Mouse (Mus musculus) layer of hippocampus, postnatal 14 days (tissue): Measurements from ENCODE around the gene Uba7. TPM values are rescaled to one million over a fixed set of nuclear protein-coding genes. Genes with fewer than 3 reads are reported as not detected.

Experiments used
- DNase-seq, 2 experiments: peaks; one replicate each; pipeline ENCODE4 v3.0.0; 2021 to 2022; ENCODE audit warnings: low spot score in 2 of 2, mixed read lengths in 1 of 2
- long read RNA-seq, 2 experiments: library from polyadenylated mRNA; stranded (forward); transcript quantifications; one replicate each; pipeline ENCODE4 v2.0.0; 2021
- total RNA-seq, 2 experiments: library from RNA; stranded (reverse); gene quantifications; 2 replicates each; pipeline ENCODE4 v1.2.3; 2021

Uba7 gene
- 1 to 10 TPM; 2.7 to 3.2 TPM for total RNA-seq
- long read RNA-seq, experiment 1 = 0 reads
- long read RNA-seq, experiment 2 = 0 reads

DNA sequence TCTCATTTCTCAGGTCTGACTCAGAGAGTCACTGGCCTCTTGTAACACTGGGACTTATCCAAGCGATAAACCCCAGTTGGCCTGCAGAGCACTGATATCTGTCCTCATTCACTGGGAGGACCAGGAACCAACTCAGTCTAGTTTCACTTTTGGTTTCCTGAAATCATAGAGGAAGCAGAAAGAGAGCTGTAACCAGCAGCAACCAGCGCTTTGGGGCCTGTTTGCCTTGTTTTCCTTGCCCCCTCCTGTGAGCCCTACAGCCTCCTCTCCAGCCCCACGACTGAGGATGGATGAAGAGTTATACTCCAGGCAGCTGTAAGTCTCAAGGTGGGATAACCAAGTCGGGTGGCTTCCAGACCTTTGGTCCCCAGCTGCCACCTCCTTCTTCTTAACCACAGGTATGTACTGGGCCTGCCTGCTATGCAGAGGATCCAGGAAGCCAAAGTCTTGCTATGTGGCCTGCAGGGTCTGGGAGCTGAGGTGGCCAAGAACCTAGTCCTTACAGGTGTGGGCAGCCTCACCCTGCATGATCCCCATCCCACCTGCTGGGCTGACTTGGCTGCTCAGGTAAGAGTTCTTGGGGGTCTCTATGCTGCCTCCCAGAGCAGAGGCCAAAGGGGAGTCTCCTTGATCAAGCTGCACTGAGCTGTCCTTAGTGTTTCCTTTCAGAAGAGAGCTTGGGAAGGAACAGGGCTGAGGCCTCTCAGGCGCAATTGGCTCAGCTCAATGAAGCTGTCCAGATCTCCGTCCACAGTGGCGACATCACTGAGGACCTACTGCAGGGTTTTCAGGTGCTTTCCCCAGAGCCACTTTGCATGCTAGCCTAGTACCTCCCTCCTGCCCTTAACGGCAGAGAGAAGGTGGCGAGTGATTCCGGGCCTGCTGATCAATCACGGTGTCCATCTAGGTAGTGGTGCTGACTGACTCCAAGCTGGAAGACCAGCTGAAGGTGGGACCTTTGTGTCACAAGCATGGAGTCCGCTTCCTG, at the start of gene Uba7:
TSS of gene Uba7 (plus strand) at position 107 of the 988 bp plus-strand sequence.
- no peak for DNase-seq

DNA sequence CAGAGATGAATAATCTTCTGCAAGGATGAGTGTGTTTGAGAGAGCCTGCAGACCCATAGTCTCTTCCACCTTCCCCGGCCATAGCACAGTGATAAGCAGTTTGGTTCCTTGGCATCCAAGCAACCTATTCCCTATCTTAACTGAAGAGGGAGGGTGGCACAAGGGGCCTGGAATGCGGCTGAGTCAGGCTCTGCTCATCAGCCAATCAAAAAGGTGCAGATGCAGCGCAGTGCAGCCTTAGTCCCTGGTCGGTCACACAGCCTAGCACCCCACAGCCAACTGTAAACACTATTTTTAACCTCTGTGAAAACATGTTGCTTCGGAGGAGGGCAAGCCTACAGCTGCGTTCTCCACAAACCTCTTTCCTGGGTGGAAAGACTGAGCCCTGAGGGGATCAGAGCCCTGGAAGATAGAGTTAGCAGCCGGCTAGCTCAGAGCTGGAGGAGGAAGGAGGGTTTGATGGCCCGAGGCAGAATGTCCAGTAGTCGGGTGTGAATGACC, 48.3 kb upstream of the Uba7 start:
- DNase-seq = no peak

DNA sequence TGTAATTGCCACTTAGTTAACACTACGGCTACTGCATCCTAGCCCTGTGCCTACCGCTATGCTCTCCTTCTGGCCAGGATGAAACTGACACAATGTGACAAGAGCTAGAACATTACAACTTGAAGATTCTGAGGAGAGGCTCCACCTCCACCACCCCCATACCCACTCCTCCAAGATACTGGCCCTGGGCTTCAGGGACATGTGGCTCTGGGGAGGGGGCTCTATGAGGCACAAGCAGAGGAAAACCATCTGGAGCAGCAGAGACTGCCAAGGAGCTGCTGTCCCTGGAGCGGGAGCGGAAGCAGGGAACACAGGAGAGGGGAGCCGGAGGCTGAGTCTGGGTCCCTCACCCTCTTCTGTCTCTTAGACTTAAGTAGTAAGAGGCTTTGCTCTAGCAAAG, 47.6 kb upstream of the Uba7 start:
- peak in 1 of 2 experiments; percentile 69 for DNase-seq

DNA sequence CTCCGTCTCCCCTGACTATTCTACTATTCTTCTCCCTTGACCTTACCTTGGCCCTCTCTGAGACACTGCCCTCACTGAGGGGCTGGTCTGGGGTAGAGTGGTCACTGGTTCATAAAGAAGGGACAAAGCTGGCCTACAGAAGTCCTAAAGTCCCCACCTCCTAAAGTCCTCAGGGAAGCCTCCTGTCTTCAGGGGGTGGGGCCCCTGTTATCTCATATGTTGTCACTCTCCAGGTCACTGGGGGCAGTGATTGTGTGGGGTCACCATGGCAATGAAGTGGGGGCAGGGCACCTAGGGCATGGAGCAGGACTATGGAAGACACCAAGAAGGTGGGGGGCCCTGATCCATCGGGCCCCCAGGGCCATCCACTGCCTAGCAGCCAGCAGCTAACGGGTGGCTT, 47.1 kb upstream of the Uba7 start, which contains the start of gene Actl11:
TSS of gene Actl11 (plus strand) at position 301 of the 400 bp plus-strand sequence.
- DNase-seq = no peak

DNA sequence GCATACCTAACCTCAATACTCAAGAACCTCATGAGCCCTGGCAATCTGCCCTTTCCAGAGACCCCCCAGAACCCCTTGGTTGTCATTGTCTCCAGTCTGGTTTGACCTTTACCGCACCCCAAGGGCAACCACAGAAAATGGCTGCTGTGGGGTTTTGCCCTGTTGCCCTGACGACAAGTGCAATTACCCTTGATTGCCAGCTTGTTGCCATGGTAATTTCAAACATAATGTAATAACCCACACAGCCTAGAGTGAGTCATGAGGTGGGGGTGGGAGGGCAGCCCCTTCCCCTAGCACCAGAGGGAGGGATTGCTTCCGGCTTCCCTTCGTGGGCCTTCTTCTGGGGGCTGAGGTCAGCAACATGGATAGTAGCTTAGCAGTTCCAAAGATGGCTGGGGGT, 43.1 kb upstream of the Uba7 start:
- DNase-seq = no peak

DNA sequence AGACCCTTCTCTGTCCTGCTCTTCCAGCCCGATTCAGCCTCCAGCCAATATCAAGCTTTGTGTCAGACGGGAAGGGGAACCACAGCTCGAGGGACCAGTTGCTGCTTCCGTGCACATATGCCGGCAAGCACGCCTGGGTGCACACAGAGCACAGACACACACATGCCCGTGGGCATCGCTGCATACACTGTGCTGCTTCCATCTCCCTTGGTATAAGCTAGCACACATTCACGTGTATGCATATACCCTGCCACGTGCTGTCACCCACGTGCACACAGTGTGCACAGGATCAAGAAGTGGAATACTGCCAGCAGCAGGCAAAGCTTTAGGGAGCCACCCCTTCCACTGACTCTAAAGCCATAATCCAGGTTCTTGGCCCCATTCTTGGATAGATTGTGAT, 41.2 kb upstream of the Uba7 start:
- peak in 1 of 2 experiments; percentile 40 for DNase-seq

DNA sequence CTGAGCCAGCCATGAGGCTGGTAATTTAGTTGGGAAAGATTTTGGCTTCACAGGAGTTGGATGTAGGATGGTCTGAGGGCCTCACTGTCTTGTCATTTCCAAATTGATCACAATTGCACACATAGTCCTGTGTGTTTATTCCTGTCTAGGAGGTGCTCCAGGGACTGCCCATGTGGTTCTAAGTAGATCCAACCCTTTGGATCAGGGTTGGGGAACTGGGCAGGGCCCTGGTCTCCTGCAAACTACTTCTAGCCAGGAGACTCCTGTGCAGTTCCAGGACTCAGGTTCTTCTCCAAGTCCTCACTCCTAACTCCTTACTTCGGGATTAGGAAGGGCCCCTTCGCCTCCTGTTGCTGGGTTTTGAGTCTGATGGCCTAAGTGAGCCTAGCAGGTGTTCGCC, 39.9 kb upstream of the Uba7 start, which contains the start of gene Camkv:
TSS of gene Camkv (plus strand) at position 301 of the 400 bp plus-strand sequence.
- no peak for DNase-seq

DNA sequence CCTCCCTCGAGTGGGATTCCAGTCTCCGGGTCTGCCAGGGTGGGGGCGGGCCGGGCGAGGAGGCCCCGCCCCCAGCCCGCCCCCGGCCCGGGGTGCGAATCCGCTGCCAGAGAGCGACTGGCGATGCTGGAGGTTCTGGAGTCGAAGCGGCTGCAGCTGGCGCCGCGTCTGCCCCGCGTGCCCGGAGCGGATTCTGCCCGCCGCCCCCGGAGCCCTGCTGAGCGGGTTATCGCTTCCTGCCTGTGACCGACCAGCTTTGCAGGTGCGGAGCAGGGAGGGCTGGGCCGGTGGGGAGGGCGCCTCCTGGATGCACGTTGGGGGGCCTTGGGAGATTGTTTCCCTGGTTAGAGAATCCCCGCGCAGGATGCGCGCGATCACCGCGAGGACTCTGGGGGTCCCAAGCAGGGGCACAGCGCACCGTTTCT, 39.5 kb upstream of the Uba7 start:
- DNase-seq = peak; percentile 51 to 63

DNA sequence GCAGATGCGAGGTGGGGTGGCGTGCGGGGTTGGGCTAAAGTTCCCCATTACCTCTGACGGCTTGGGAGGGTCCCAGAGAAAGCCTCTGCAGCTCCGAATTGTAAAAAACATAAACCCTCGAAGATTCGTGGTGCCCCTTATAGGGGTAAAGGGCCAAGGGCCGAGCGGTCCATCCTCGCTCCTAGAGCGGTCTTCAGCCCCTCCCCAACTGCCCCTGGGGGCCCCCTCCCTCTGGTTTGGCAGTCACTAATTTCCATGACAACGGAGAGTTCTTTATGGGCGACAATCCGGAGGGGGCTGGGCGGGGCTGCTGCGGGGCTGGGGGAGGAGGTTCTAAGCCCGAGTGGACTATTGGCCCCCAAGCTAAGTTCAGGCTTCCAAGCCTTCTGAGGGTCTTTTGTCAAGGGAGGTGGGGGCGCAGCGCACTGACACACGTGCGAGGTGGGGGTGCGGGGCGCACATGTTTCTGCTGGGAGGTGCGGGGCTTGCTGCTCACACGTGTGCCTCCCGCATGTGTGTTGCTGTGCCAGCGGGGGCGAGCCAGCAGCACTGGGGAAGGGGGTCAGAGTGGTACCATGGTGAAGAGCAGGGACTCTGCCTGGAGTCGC, 39.0 kb upstream of the Uba7 start:
- DNase-seq = peak; percentile 53 to 67

DNA sequence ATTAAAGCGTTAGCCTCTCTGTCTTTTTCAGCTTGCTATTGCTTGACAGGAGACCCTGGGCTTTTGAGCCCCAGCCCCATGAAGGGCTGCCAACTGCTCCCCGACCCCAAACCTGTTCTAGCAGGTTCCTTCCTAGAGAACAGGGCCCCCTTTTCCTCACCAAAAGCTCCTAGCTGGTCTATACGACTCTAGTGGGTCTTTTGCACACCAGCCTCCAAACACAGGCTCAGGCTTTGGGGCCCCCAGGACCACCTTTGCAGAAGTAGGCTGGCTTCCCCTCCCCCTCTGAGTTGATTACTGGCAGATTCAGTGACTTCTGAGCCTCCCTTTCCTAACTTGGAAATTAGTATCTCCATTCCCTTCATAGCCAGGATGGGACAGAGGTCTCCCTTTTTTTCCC, 38.5 kb upstream of the Uba7 start:
- no peak for DNase-seq

DNA sequence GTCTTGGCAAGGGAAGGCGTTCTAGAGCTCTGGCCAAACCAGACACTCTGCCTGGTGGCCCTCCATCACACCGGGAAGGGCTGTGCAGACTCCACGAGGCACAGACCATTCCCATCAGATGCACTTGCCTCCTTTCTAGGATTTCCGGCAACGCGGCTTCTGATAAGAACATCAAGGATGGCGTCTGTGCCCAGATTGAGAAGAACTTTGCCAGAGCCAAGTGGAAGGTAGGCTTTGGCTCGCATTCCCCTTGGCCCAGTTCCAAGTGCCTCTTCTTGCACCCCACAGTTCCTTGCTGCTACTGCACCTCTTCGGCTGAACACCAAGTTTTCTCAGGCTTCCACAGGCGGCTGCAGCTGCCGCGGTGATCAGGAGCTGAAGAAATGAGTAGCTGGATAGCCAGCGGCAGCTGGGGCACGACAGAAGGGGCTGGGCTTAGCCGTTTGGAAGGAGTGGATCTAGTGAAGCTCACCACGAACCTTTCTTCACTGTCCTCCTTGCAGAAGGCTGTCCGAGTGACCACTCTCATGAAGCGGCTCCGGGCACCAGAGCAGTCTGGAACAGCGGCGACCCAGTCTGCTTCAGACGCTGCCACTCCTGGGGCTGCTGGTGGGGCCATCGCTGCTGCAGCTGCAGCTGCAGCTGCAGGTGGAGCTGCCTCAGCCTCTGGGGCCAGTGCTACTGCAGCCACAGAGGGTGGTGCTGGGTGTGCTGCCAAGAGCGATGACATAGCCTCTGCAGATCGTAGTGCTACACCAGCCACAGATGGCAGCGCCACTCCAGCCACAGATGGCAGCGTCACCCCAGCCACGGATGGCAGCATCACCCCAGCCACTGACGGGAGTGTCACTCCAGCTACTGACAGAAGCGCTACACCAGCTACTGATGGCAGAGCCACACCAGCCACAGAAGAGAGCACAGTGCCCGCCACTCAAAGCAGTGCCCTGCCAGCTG, 27.8 kb upstream of the Uba7 start:
- DNase-seq = no peak

DNA sequence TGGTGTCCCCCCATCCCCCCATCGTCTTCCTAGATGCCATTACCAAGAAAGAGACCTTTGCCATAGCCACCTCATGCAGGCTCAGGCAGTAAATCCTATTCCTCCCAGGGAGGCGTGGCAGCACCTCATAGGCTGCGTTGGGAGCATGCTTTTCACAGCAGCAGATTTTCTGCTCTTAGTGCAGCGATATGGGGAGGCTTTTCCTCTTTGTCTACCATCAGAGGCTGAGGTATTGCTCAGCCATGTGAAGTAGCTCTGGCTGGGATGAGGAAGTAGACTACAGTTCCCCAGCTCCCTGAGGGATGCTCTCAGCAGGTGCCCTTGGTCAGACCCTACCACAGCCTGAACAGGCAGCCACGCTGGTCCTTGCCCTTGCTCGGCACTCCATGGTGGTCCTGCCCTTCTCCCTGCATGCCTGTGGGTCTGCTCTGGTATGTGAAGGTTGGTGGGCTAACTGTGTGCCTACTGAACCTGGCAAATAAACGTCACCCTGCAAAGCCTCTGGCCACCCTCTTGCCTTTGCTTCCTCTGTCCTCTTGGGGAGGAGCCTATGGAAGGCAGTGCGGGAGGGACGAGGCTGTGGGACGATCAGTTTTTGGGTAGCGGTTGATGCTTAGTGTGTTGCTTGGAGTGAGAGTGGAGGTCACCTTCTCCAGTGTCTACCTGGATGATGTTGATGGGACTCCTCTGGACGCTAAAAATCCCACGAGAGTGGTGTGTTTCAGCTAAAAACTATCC, 26.0 kb upstream of the Uba7 start:
- no peak for DNase-seq

DNA sequence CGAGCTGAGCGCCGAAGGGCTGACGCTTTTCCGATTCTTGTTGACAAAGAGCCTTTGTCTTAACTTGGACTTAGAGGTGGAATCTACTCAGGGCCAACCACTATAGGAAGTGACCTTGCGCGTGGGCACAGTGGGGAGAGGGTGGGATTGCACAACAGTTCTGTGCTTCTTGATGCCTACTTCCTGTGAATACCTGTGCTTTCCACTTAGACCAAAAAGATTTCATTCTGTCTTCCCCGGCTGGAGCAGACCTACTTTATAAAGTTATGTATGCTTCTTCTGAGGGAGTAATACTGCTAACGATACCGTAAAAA, 25.4 kb upstream of the Uba7 start, which contains the start of gene Traip:
TSS of gene Traip (plus strand) at position 215 of the 314 bp plus-strand sequence.
- DNase-seq = no peak

DNA sequence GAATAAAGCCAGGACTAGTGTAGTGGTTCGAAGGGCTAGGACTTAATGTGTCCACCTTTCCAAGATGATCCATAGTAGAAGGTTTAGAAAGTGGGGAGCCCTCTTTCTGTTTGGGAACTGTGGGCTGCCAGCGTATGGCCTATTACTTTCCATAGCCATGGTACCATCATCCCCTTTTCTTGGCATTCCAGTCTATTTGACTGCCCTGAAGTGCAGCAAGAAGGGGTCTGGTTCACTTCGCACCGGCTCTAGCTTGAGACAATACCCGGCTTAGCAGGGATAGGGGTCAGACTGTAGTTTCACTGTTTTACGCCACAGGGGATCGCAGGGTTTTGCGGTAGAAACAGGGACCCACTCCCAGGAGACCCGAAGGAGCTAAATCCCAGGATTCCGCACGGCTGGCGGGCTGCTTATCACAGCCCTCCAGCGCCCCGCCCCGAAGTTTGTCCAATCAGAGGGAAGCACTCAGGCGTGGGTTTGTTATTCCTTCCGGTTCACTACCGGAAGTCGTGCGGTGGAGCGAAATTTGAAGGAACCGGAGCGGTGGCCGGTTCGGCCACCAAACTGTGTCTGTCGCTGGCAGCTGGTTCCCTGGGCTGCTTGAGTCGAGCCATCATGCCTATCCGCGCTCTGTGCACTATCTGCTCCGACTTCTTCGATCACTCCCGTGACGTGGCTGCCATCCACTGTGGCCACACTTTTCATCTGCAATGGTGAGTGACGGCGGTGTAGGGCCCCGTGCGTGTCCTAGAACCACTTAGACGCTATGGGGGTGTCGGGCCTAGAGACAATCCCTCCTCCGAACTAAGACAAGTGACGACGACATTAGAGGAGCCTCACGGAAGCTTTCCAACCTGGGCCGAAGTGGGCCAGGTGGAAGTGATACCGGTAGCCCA, 24.6 kb upstream of the Uba7 start:
- DNase-seq = peak; percentile 86 to 94

DNA sequence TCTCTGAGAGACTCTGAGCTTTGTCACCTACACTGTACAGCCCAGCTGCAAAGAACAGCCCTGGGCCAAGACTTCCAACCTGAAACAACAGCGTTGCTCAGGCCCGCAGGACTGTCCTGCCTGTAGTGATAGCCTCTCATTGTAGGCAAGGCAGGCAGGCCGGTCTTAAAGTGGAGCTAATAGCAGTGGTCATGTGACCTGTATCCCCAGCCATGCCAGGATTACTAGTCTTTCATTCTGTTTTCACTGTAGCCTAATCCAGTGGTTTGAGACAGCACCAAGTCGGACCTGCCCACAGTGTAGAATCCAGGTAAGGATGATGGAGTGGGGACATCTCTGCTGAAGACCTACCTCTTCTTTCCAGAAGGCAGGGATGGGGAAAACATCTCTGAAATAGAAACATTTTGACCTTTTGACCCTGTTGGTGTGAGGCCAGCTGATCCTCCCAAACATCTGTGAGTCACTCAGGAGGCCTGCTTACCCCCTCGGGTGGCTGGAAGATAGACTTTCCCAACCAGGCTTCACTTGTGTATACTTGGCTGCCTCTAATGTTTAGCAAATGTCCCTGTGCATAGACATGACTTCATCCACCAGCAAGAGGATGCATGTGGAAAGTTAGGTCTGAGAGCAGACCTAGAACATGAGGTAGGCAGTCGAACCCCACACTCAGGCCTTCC, 19.6 kb upstream of the Uba7 start:
- no peak for DNase-seq

DNA sequence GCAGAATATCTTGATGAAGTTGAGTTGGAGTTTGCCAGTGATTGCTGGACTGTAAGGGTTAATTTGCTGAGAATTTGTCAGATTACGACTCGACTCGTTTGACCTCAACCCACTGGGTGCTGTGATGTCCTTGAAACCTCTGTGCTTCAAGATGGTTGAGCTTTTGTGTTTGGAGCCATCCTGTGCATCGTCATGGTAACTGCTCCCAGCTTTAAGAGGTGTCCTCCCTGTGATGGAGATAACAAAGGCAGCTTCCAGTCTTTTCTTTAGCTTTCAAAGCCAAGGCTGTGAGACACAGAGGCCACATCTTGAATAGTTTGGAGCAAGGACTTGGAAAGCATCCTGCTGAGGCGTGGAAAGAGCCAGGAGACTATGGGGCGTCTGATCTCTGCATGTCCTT, 18.2 kb upstream of the Uba7 start:
- no peak for DNase-seq

DNA sequence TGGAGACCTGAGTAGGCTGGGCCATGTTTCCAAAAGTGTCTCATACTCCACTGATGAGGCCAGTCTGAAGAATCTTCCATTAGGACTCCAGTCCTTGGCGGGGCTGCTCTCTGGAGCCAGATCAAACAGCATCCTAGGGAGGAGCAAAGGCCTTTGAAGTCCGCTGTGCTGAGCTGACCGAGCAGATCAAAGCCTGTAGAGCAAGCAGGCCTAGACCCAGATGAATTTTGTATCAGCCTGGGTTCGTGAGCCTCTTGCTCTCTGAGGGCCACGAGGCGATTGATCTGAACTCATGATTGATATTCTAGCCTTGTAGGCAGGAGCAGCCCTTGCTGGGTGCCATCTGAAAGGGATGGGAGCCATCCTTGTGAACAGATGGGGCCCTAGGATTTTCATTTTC, 15.4 kb upstream of the Uba7 start:
- no peak for DNase-seq

DNA sequence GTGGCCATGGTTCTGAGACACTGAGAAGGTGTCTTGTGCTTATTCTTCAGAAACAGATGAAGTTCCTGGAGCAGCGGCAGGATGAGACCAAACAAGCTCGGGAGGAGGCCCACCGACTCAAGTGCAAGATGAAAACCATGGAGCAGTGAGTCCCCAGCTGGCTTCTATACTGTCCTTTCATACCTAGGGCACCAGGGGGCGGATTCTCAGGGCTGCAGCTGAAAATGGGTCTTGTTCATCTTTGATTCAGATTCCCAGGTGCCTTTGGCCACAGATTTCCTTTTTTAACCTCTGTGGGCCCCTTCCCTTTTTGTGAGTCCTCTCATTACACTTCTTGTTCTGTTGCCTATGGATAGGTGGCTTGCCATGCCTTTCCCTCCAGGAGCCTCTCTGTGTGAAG, 14.4 kb upstream of the Uba7 start:
- DNase-seq = no peak

DNA sequence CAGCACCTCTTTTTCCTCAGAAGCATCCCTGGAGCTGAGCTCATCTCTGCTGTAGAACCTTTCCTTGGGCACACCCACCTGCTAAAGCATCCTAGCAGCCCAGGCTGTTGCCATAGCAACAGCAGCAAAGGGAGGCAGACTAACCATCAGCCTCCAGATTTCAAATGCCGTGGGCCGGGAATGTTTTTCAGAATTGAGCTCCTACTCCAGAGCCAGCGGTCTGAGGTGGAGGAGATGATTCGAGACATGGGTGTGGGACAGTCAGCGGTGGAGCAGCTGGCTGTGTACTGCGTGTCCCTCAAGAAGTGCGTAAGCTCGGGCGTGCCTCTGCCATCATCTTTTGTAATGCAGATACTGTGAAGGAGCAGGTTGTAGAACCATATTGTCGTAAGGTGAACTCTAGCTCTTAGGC, 13.9 kb upstream of the Uba7 start:
- DNase-seq = peak; percentile 62 to 71
